Mouse (Mus musculus) myocyte (in vitro differentiated cells): ENCODE results near the gene Csnk2b. TPM values are rescaled to one million over a fixed set of nuclear protein-coding genes. Genes with fewer than 3 reads are reported as not detected.

Experiments
- H3K27me3 ChIP-seq: one replicate; pipeline ENCODE4 v1.6.1; 2011; ENCODE audit not compliant: control insufficient read depth, insufficient read depth, insufficient read length
- H3K36me3 ChIP-seq: one replicate; pipeline ENCODE4 v1.6.1; 2011; ENCODE audit not compliant: control insufficient read depth, insufficient read depth
- H3K4me2 ChIP-seq: one replicate; pipeline ENCODE4 v1.6.1; 2011; ENCODE audit warnings: low read depth, control low read depth
- H3K4me3 ChIP-seq: one replicate; pipeline ENCODE4 v1.5.1; 2011; ENCODE audit warnings: mild to moderate bottlenecking, control low read depth, moderate library complexity
- H3K79me2 ChIP-seq: one replicate; pipeline ENCODE4 v1.6.1; 2011; ENCODE audit not compliant: control insufficient read depth, insufficient read depth
- H3ac ChIP-seq: one replicate; pipeline ENCODE4 v1.6.1; 2011; ENCODE audit not compliant: control insufficient read depth, insufficient read length
- CEBPB ChIP-seq: IDR thresholded peaks from 2 replicates; pipeline ENCODE4 v1.6.1; 2011; ENCODE audit warnings: mild to moderate bottlenecking, moderate library complexity; ENCODE audit not compliant: poor library complexity, insufficient read depth, severe bottlenecking
- E2F4 ChIP-seq: IDR thresholded peaks from one replicate; pipeline ENCODE4 v1.6.1; 2011; ENCODE audit warnings: mild to moderate bottlenecking, control low read depth, moderate library complexity; ENCODE audit not compliant: insufficient read depth
- MAX ChIP-seq: IDR thresholded peaks from one replicate; pipeline ENCODE4 v1.6.1; 2011; ENCODE audit warnings: low read depth, mild to moderate bottlenecking, control low read depth
- MYOD1 ChIP-seq, 3 experiments: IDR thresholded peaks; one replicate each; pipeline ENCODE4 v1.6.1; 2011; ENCODE audit warnings: control low read depth in 2 of 3, low read depth in 2 of 3, mild to moderate bottlenecking in 2 of 3, moderate library complexity in 1 of 3; ENCODE audit not compliant: insufficient read length in 2 of 3, control insufficient read depth in 1 of 3
- MYOG ChIP-seq, 3 experiments: IDR thresholded peaks; one replicate each; pipeline ENCODE4 v1.6.1; 2011; ENCODE audit warnings: control low read depth in 2 of 3, low read depth in 2 of 3, mild to moderate bottlenecking in 2 of 3; ENCODE audit not compliant: insufficient read length in 2 of 3, control insufficient read depth in 1 of 3, insufficient read depth in 1 of 3
- POLR2A ChIP-seq: IDR thresholded peaks from one replicate; pipeline ENCODE4 v1.6.1; 2011; ENCODE audit warnings: low read depth, mild to moderate bottlenecking, control low read depth, moderate library complexity; ENCODE audit not compliant: insufficient read length
- POLR2AphosphoS2 ChIP-seq: IDR thresholded peaks from one replicate; pipeline ENCODE4 v1.6.1; 2011; ENCODE audit warnings: low read depth, control low read depth; ENCODE audit not compliant: insufficient read length
- REST ChIP-seq: IDR thresholded peaks from one replicate; pipeline ENCODE4 v1.6.1; 2011; ENCODE audit warnings: mild to moderate bottlenecking, control low read depth, moderate library complexity; ENCODE audit not compliant: insufficient read depth, insufficient read length
- SRF ChIP-seq: IDR thresholded peaks from one replicate; pipeline ENCODE4 v1.6.1; 2011; ENCODE audit warnings: low read depth; ENCODE audit not compliant: control insufficient read depth, insufficient read length
- TCF12 ChIP-seq: IDR thresholded peaks from one replicate; pipeline ENCODE4 v1.6.1; 2011; ENCODE audit warnings: mild to moderate bottlenecking, control low read depth; ENCODE audit not compliant: poor library complexity, insufficient read depth, severe bottlenecking
- TCF3 ChIP-seq: IDR thresholded peaks from one replicate; pipeline ENCODE4 v1.6.1; 2011; ENCODE audit warnings: low read depth, control low read depth; ENCODE audit not compliant: insufficient read length
- USF1 ChIP-seq: IDR thresholded peaks from one replicate; pipeline ENCODE4 v1.6.1; 2011; ENCODE audit warnings: low read depth, mild to moderate bottlenecking, control low read depth, moderate library complexity
- polyA plus RNA-seq: library from polyadenylated mRNA; unstranded; fragments of >200 nt; fragmentation: generic; extraction: Trizol; gene quantifications from one replicate; pipeline ENCODE4 v1.2.1, GENCODE M21; 2012; ENCODE audit warnings: missing spikeins

Csnk2b gene
- polyA plus RNA-seq, 1 experiment, result 320 TPM

GRCm38 (mm10) chr17:35088151-35088550 lies 33.7 kb downstream of the Csnk2b start:
- no peak for TF ChIP-seq USF1
- no peak for TF ChIP-seq E2F4
- no peak for TF ChIP-seq POLR2A
- no peak for TF ChIP-seq MAX
- no peak for TF ChIP-seq MYOD1 (IDR thresholded peaks at IDR 0.05; ENCODE audit: control insufficient read depth in 1 of 3, insufficient read length in 2 of 3, low read depth in 2 of 3)
- TF ChIP-seq POLR2AphosphoS2, result no peak
- no peak for TF ChIP-seq MYOG (IDR thresholded peaks at IDR 0.05; ENCODE audit: control insufficient read depth in 1 of 3, insufficient read depth in 1 of 3, insufficient read length in 2 of 3, low read depth in 2 of 3)
- TF ChIP-seq TCF3, result no peak
- no peak for TF ChIP-seq CEBPB
- TF ChIP-seq REST, result no peak
- TF ChIP-seq TCF12, result no peak
- no peak for TF ChIP-seq SRF
- Histone ChIP-seq H3K79me2 (peaks cover 13% of the 10 kb centered on the region), H3K4me2 (no peak overlapping the region), H3K4me3 (no peak overlapping the region), H3K27me3 (peaks cover 5% of the 10 kb centered on the region), H3K36me3 (no peaks in the 10 kb centered on the region), H3ac (no peak overlapping the region)

- H3K27me3 ChIP-seq, result peaks cover 11% of the 10 kb centered on the region
These were observed 36.5 kb downstream of the Csnk2b start, which contains the start of gene Ly6g6f for GRCm38 (mm10) chr17:35085208-35085865. Ly6g6f (minus strand) TSS chr17:35085610.

GRCm38 (mm10) chr17:35083929-35084497 lies 37.8 kb downstream of the Csnk2b start:
- H3K27me3 ChIP-seq, result peaks cover 11% of the 10 kb centered on the region
- no peak for TF ChIP-seq POLR2A
- no peak for TF ChIP-seq CEBPB
- TF ChIP-seq TCF12, result no peak
- TF ChIP-seq MAX, result no peak
- TF ChIP-seq TCF3, result no peak
- no peak for TF ChIP-seq MYOD1 (IDR thresholded peaks at IDR 0.05; ENCODE audit: control insufficient read depth in 1 of 3, insufficient read length in 2 of 3, low read depth in 2 of 3)
- TF ChIP-seq REST, result no peak

More at GRCm38 (mm10) chr17:35085208-35085865, 36.5 kb downstream of the Csnk2b start, which contains the start of gene Ly6g6f:
- no peak within 1 kb of the TSS for H3K4me3 ChIP-seq
- H3K36me3 ChIP-seq, result no peaks in the 10 kb centered on the region
- no peak within 1 kb of the TSS for H3K4me2 ChIP-seq
- H3K79me2 ChIP-seq, result peaks cover 7% of the 10 kb centered on the region
- no peak within 1 kb of the TSS for H3ac ChIP-seq
- TF ChIP-seq TCF3 (no peak), E2F4 (no peak), POLR2AphosphoS2 (no peak), USF1 (no peak)

GRCm38 (mm10) chr17:35082841-35083576 lies 38.8 kb downstream of the Csnk2b start:
- H3K36me3 ChIP-seq, result no peaks in the 10 kb centered on the region
- TF ChIP-seq MAX, result no peak
- no peak for TF ChIP-seq MYOG (IDR thresholded peaks at IDR 0.05; ENCODE audit: control insufficient read depth in 1 of 3, insufficient read depth in 1 of 3, insufficient read length in 2 of 3, low read depth in 2 of 3)
- TF ChIP-seq E2F4, result no peak
- no peak for TF ChIP-seq USF1
- TF ChIP-seq SRF, result no peak
- no peak for TF ChIP-seq POLR2AphosphoS2
- no peak for TF ChIP-seq REST
- TF ChIP-seq MYOD1 (IDR thresholded peaks at IDR 0.05; ENCODE audit: control insufficient read depth in 1 of 3, insufficient read length in 2 of 3, low read depth in 2 of 3), result no peak
- no peak for TF ChIP-seq TCF12
- TF ChIP-seq TCF3, result no peak
- TF ChIP-seq CEBPB, result no peak
- TF ChIP-seq POLR2A, result no peak
- no peak overlapping the region for H3ac ChIP-seq
- no peaks in the 10 kb centered on the region for H3K79me2 ChIP-seq
- peaks cover 13% of the 10 kb centered on the region for H3K27me3 ChIP-seq
- H3K4me2 ChIP-seq, result no peak overlapping the region
- H3K4me3 ChIP-seq, result no peak overlapping the region

More at GRCm38 (mm10) chr17:35083929-35084497, 37.8 kb downstream of the Csnk2b start:
- no peak overlapping the region for H3ac ChIP-seq
- no peaks in the 10 kb centered on the region for H3K36me3 ChIP-seq
- H3K79me2 ChIP-seq, result no peaks in the 10 kb centered on the region
- H3K4me2 ChIP-seq, result no peak overlapping the region
- H3K4me3 ChIP-seq, result no peak overlapping the region
